Mouse (Mus musculus) CH12.LX (cell line): Measurements from ENCODE around the gene Trappc2l. TPM values are rescaled to one million over a fixed set of nuclear protein-coding genes. Genes with fewer than 3 reads are reported as not detected.

Experiments
- DNase-seq: peaks from one replicate; pipeline ENCODE4 v3.0.0-alpha.2; 2013; ENCODE audit errors: extremely low read depth
- H3K27ac ChIP-seq: 2 replicates; pipeline ENCODE4 v1.5.1; 2012; ENCODE audit warnings: low read depth, mild to moderate bottlenecking, control low read depth, moderate library complexity; ENCODE audit not compliant: insufficient read depth
- H3K27me3 ChIP-seq: replicated peaks from 2 replicates; pipeline ENCODE3; 2012; ENCODE audit warnings: inconsistent platforms
- H3K36me3 ChIP-seq, 2 experiments: replicated peaks in 1 of 2; 2 replicates each; pipeline versions ENCODE3 to v1.6.1; 2012; ENCODE audit warnings: inconsistent platforms in 1 of 2, low read length in 1 of 2, mild to moderate bottlenecking in 1 of 2, mixed read lengths in 1 of 2, moderate library complexity in 1 of 2; ENCODE audit not compliant: control insufficient read depth in 1 of 2, insufficient read depth in 1 of 2
- H3K4me1 ChIP-seq, 2 experiments: 2 replicates each; pipeline ENCODE4 v1.6.1; 2012; ENCODE audit warnings: inconsistent platforms in 1 of 2, moderate library complexity in 1 of 2; ENCODE audit not compliant: insufficient read depth in 2 of 2, control insufficient read depth in 1 of 2
- H3K4me2 ChIP-seq: 2 replicates; pipeline ENCODE4 v1.6.1; 2012; ENCODE audit warnings: low read depth, mild to moderate bottlenecking, control low read depth; ENCODE audit not compliant: poor library complexity, insufficient read depth, severe bottlenecking
- H3K4me3 ChIP-seq, 3 experiments: fragments of 150-350 bp in 1 of 3; sonication (generic) in 1 of 3; replicated peaks in 1 of 3; 2 replicates each; pipeline versions ENCODE3 to v1.5.1; 2011 to 2012; ENCODE audit warnings: low read depth in 2 of 3, low read length in 2 of 3, mild to moderate bottlenecking in 2 of 3, moderate library complexity in 2 of 3, control low read depth in 1 of 3, improper control_type of control experiment in 1 of 3, inconsistent platforms in 1 of 3, mixed read lengths in 1 of 3; ENCODE audit not compliant: poor library complexity in 1 of 3
- H3K79me2 ChIP-seq: replicated peaks from 2 replicates; pipeline ENCODE4 v1.6.1; 2012; ENCODE audit warnings: mild to moderate bottlenecking, moderate library complexity; ENCODE audit not compliant: control insufficient read depth, poor library complexity, insufficient read depth, severe bottlenecking; ENCODE audit errors: extremely low read depth
- H3K9ac ChIP-seq: 2 replicates; pipeline ENCODE4 v1.6.1; 2012; ENCODE audit warnings: low read depth, mild to moderate bottlenecking, control low read depth, moderate library complexity; ENCODE audit not compliant: insufficient read depth
- H3K9me3 ChIP-seq: replicated peaks from 2 replicates; pipeline ENCODE3; 2012; ENCODE audit warnings: low read length, inconsistent platforms, mixed read lengths
- BHLHE40 ChIP-seq: IDR thresholded peaks from 2 replicates; pipeline ENCODE4 v1.6.1; 2011; ENCODE audit warnings: mild to moderate bottlenecking, low read depth, low read length, improper control_type of control experiment
- CHD1 ChIP-seq: IDR thresholded peaks from 2 replicates; pipeline ENCODE4 v1.6.1; 2012; ENCODE audit warnings: low read depth, low read length, improper control_type of control experiment, inconsistent platforms
- CHD2 ChIP-seq: IDR thresholded peaks from 2 replicates; pipeline ENCODE4 v1.6.1; 2011; ENCODE audit warnings: low read length, improper control_type of control experiment
- EP300 ChIP-seq: IDR thresholded peaks from 2 replicates; pipeline ENCODE4 v1.6.1; 2011; ENCODE audit warnings: low read length, improper control_type of control experiment
- IRF4 ChIP-seq: IDR thresholded peaks from 2 replicates; pipeline ENCODE4 v1.6.1; 2014; ENCODE audit warnings: low read depth, mild to moderate bottlenecking, inconsistent platforms, low read length, improper control_type of control experiment
- JUND ChIP-seq: conservative IDR thresholded peaks from 2 replicates; pipeline ENCODE4 v1.6.1; 2011; ENCODE audit warnings: low read depth, low read length, improper control_type of control experiment
- MAFK ChIP-seq: IDR thresholded peaks from 2 replicates; pipeline ENCODE4 v1.6.1; 2011; ENCODE audit warnings: low read length, improper control_type of control experiment; ENCODE audit not compliant: insufficient replicate concordance
- MYC ChIP-seq: IDR thresholded peaks from 2 replicates; pipeline ENCODE4 v1.6.1; 2011; ENCODE audit warnings: low read depth, mild to moderate bottlenecking, improper control_type of control experiment, low read length
- RCOR1 ChIP-seq: conservative IDR thresholded peaks from 2 replicates; pipeline ENCODE4 v1.6.1; 2012; ENCODE audit warnings: low read depth, mild to moderate bottlenecking, inconsistent platforms, low read length, improper control_type of control experiment
- SMC3 ChIP-seq: IDR thresholded peaks from 2 replicates; pipeline ENCODE4 v1.6.1; 2011; ENCODE audit warnings: low read depth, low read length, improper control_type of control experiment
- TCF12 ChIP-seq: IDR thresholded peaks from 2 replicates; pipeline ENCODE4 v1.6.1; 2014; ENCODE audit warnings: low read depth, mild to moderate bottlenecking, inconsistent platforms, low read length, improper control_type of control experiment
- USF2 ChIP-seq: conservative IDR thresholded peaks from 2 replicates; pipeline ENCODE4 v1.6.1; 2011; ENCODE audit warnings: low read depth, low read length, improper control_type of control experiment
- ZKSCAN1 ChIP-seq: IDR thresholded peaks from 2 replicates; pipeline ENCODE4 v1.6.1; 2012; ENCODE audit warnings: low read depth, inconsistent platforms, low read length, improper control_type of control experiment, borderline replicate concordance
- dilution Hi-C: fragments of 300-500 bp; cut with MboI; formaldehyde crosslinking; loops from 2 replicates; pipeline ENCODE4 v1.14.3; 2020; ENCODE audit warnings: low sequenced_read_pairs; ENCODE audit not compliant: extremely low pct_unique_long_range_greater_than_20kb, extremely low pct_ligation_motif_present
- in situ Hi-C: fragments of 300-500 bp; cut with MboI; formaldehyde crosslinking; loops from 3 replicates; pipeline ENCODE4 v1.14.3; 2019; ENCODE audit warnings: low sequenced_read_pairs, low pct_ligation_motif_present, low pct_unique_long_range_greater_than_20kb, mixed read lengths
- polyA plus RNA-seq: library from polyadenylated mRNA; unstranded; fragments of >175 nt; gene quantifications from 2 replicates; pipeline ENCODE4 v1.2.1, GENCODE M21; 2012; ENCODE audit warnings: low read depth; ENCODE audit not compliant: insufficient read length
- total RNA-seq, 2 experiments: library from RNA; depleted of rRNA; stranded (reverse); fragments of 300-350 nt in 1 of 2; fragments of >200 nt in 1 of 2; gene quantifications; 2 replicates each; pipeline ENCODE4 v1.2.3; 2012 to 2014

Trappc2l gene
- total and polyA plus RNA-seq, 3 experiments: 15.7 to 67.0 (median 36.0) TPM

DNA sequence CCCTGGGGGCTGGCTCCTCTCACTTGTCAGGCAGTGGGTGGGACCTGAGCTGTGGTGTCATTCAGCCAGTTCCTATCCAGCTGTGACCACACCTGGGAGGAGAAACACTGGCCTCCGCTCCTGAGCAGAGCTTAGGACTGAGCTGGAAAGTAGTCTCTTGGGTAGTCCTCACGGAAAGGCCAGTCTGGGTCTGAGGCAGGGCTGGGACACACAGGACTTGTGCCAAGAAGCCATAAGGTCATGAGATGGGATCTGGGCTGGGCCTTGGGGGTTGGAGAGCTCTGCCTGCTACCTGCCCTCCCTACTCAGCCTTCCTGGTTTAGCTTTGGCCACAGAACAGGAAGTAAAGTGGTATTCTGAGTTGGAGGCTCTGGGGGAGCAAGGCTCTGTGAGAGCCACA, 15.5 kb downstream of the Trappc2l start:
- H3K9me3 ChIP-seq: no peaks in the 10 kb centered on the region
- H3K79me2 ChIP-seq: no peaks in the 10 kb centered on the region
- peaks cover 10 to 36% of the 10 kb centered on the region in 2 experiments for H3K4me1 ChIP-seq
- peak; percentile 35 for DNase-seq
- TF ChIP-seq RCOR1: no peak
- peak; percentile 13; the same call in 1 of the 2 replicates for TF ChIP-seq TCF12
- peaks cover 24 to 41% of the 10 kb centered on the region in 2 experiments for H3K36me3 ChIP-seq
- H3K9ac ChIP-seq: no peak overlapping the region
- H3K4me3 ChIP-seq: no peak overlapping the region
- H3K4me2 ChIP-seq: no peak overlapping the region
- H3K27ac ChIP-seq: no peak overlapping the region
- H3K27me3 ChIP-seq: no peaks in the 10 kb centered on the region
- in situ Hi-C loops (no loop called here), dilution Hi-C loops (no loop called here)

DNA sequence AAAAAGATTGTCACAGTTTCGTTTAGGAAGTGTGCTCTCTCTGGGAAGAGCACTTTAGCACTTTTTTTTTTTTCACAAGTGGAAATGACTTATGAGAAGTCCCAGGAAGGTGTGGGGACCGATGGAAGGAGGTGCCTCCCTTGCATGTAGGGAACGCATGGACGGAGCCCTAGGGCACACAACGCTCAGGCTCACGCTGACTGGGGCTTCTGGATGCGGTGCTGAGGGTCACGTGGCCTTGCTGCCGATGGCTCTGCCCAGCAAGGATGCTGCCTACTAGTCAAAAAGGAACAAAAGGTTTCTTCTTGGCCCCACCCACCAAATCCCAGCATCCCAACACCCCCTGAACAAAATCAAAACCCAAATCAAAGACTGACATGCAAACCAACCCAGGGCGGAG, 17.9 kb downstream of the Trappc2l start:
- H3K27me3 ChIP-seq: no peaks in the 10 kb centered on the region
- DNase-seq: no peak
- H3K27ac ChIP-seq: no peak overlapping the region
- TF ChIP-seq MYC: no peak
- dilution Hi-C loops: no loop called here
- no peaks in the 10 kb centered on the region for H3K79me2 ChIP-seq
- H3K9ac ChIP-seq: no peak overlapping the region
- no peak overlapping the region for H3K4me2 ChIP-seq
- H3K9me3 ChIP-seq: no peaks in the 10 kb centered on the region
- in situ Hi-C loops: no loop called here
- no peak overlapping the region for H3K4me3 ChIP-seq
- H3K4me1 ChIP-seq: peaks cover 10 to 26% of the 10 kb centered on the region in 2 experiments
- peaks cover 41 to 63% of the 10 kb centered on the region in 2 experiments for H3K36me3 ChIP-seq

DNA sequence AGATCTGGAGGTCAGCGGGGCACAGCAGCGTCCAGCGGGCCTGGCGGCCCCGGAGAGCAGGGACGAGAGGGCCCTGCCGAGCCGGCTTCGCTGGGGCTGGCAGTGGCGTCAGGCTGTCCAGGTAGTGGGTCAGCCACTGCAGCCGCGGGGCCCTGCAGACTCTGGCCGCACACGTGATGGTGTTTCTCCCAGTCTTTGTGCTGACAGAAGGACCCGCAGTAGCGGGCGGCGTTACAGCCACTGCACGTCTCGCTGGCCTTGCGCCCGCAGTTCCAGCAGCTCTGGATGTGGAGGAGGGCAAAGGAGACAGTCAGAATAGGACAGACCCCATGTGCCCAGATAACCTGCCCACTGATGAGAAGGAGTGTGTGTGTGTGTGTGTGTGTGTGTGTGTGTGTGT, 19.3 kb downstream of the Trappc2l start:
- Histone ChIP-seq H3K79me2 (no peaks in the 10 kb centered on the region), H3K4me1 (peaks cover 10 to 17% of the 10 kb centered on the region in 2 experiments), H3K27me3 (no peaks in the 10 kb centered on the region), H3K9ac (no peak overlapping the region), H3K4me2 (no peak overlapping the region), H3K27ac (no peak overlapping the region), H3K9me3 (no peaks in the 10 kb centered on the region), H3K36me3 (peaks cover 54 to 76% of the 10 kb centered on the region in 2 experiments), H3K4me3 (no peak overlapping the region)
- in situ Hi-C loops (no loop called here), dilution Hi-C loops (no loop called here)
- DNase-seq: no peak
- TF ChIP-seq RCOR1 (no peak), CHD1 (no peak), EP300 (no peak), ZKSCAN1 (no peak), MAFK (no peak), SMC3 (no peak), USF2 (no peak), JUND (no peak), CHD2 (no peak), IRF4 (no peak), BHLHE40 (no peak)
